Mouse (Mus musculus) erythroblast, embryonic 14.5 days (primary cell): ENCODE data around the gene Mrpl1.

Experiments
- GATA1 ChIP-seq: IDR thresholded peaks from 2 replicates; pipeline ENCODE4 v1.6.1; 2012; ENCODE audit warnings: low read length, inconsistent platforms, mixed read lengths
- TAL1 ChIP-seq: IDR thresholded peaks from 3 replicates; pipeline ENCODE4 v1.6.1; 2012; ENCODE audit warnings: low read length, inconsistent platforms, mixed read lengths

- TF ChIP-seq GATA1: no peak
- TF ChIP-seq TAL1: no peak
Measured at GRCm38 (mm10) chr5:96271070-96271469, 61.8 kb downstream of the Mrpl1 start.
